Mouse (Mus musculus): ENCODE results near the gene Tnfaip3.
A peak's percentile ranks its signal among the peaks of the same experiment; 100 is the strongest.

The Tnfaip3 gene

GRCm38 (mm10) chr10:19015257-19015862 is at the start of gene Tnfaip3:
Tnfaip3 (minus strand) TSS chr10:19015657.
- peak; percentile 88 for DNase-seq (ENCODE audit: low spot score)

DNA sequence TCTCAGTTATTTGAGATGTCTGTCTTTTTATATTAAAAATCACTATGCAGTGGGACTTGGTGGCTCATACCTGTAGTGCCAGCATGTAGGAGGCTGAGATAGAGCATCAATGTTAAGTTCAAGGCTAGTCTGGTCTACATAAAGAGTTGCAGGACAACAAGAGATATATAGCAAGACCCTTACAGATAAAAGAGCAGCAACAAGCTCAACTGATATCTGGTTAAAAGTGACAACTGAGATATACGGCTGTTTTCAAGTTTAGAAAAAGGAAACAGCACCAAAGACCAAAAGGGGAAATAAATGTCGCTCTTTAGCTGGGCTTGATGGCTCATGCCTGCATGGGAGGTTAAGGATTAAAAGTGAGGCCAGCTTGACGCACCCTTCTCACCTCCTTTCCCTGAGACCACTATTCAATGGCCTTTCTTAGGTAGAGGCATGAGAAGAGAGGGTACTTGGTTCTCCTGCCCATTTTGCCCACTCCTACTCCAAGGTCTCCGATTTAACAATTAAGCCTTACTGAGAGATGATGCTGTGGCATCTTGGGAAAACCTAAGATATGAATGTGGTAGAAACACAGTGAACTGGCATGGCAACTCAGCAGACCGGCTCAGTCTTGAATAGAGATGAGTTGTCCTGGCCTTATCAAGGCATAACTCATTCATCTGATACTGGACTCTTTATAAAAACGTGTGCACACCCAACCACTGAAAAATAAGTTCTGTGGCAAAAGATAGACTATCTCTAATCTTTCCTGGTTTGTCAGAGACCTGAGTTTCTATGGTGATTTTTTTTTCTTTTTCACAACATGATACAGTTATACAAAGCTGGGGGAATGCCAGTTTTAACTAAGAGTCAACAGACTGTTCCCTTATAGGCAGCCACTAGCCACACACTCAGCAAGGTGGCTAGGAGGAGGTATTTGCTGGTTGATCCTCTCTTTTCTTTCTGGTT is 49.5 kb upstream of the Tnfaip3 start:
- no peak for DNase-seq (ENCODE audit: low spot score)

GRCm38 (mm10) chr10:19063670-19064069 is 48.2 kb upstream of the Tnfaip3 start:
- DNase-seq (ENCODE audit: low spot score) = no peak

DNA sequence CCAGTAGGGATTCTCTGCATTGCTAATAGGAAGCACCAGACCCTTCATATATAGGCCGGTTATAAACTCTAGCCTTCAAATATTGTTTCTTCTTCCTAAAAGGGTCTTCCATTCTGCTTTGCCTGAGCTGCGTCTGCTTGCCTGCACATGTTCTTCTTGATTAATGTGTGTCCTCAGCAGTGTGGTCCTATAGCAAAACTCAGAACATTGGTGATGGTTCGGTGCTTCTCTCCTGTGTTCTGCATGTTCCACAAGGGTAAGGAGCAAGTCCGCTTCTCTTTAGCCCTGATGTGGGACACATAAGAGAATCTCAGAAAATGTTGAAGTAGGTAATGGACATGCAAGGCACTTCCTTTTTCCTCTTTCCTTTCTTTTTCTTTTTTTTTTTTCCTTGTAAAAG is 47.8 kb upstream of the Tnfaip3 start:
- DNase-seq (ENCODE audit: low spot score) = no peak

DNA sequence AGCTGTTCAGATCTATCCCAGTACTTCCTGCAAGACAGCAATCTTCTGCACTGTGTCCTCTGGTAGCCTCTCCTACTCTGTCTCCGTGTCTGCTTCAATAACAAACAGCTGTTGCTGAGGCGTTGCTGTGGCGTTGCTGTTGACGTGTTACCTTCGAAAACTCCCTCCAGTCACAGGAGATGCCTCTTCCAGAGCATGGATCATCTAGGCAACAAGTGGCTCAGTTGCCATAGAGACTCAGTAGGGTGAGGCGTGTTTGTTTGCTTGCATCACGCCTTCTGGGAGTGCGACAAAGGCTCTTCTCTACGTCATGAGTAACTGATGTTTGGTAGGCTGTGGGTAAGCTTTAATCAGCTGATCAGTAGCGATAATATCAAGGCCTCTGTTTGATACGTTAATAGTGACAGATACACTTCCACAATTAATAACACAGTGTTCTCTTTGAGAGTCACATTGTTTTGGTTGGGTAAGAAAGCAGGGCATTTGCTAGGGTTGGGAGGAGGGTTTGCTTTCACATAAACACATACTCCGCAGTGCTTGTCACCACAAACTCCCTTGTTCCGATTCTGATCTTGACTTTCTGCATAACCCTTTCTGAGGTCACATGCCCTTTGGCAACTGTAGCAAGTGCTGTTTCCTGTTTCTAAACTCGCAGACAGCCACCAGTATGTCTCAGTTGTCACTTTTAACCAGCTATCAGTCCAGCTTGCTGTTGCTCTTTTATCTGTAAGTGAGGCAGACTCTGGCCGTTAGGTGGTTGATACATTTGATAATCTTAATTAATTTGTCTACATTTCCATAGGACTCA is 46.8 kb upstream of the Tnfaip3 start:
- DNase-seq (ENCODE audit: low spot score) = no peak

- no peak for DNase-seq (ENCODE audit: low spot score)
These were observed 45.7 kb upstream of the Tnfaip3 start for GRCm38 (mm10) chr10:19061201-19061600.

DNA sequence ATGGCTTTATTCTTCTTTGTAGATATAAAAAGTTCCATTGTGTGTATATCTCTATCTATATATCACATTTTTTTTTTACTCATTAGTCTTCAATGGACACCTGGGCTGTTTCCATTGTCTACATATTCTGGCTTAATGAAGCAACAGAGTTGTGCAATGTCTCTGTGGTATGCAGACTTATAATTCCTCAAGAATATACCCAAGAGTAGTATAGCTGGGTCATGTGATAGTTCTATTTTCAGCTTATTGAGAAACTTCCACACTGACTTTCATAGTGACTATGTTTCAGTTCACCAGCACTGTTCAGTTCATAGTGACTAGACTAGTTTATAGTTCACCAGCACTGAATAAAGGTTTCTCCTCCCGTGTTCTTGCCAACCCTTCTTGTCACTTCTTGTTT is 38.1 kb upstream of the Tnfaip3 start:
- no peak for DNase-seq (ENCODE audit: low spot score)

DNA sequence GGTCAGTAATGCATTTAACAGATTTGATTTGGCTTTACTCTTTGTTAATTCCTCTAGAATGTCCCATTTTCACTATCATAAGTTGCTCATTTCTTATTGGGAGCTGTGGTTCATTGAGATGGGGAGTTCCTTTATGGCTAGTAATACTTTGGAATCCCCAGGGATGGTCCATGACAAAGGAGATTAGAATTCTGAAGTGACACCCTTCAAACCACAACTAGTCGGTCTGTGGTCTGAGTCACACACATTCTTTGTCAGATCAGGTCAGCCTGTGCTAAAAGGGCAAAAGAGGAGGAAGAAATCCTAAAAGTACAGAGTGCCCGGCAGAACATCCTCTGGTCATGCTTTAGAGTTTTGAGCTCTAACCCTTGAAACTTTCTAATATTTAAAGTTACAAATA is 30.5 kb upstream of the Tnfaip3 start:
- DNase-seq (ENCODE audit: low spot score) = no peak

DNA sequence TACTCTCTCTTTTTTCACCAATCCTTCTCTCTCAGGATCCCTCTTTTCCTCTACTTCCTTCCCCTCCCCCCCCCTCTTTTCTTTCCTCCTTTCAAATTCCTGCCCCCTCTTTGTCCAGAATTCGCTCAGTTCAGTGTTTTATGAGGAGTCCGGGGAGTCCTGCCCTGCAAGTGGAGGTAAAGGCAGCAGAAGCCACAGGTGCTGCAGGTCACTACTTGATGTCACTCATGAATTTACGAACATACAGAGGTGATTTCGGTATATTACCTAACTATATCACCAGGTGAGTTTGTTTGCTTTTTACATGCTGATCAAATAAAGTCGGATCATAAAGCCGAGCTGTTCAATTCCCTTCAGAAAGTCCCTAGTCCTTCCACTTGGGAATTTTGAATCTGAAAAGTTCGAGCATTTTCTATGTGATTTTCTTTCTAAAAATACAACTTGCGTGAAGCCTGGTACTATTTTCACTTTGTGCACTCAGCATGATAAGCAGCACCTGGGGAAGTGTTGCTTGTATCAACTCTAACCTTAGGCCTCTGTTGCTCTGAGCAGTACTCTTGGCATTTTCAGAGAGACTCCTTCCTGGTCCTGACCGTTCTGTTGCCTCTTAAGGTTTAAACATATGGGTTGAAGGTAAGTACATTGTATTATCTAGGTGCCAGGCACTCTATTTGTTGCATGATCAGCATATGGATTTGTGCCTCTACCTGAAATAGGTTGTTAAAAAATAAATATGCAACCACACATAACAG is 29.5 kb upstream of the Tnfaip3 start:
- DNase-seq (ENCODE audit: low spot score) = no peak

DNA sequence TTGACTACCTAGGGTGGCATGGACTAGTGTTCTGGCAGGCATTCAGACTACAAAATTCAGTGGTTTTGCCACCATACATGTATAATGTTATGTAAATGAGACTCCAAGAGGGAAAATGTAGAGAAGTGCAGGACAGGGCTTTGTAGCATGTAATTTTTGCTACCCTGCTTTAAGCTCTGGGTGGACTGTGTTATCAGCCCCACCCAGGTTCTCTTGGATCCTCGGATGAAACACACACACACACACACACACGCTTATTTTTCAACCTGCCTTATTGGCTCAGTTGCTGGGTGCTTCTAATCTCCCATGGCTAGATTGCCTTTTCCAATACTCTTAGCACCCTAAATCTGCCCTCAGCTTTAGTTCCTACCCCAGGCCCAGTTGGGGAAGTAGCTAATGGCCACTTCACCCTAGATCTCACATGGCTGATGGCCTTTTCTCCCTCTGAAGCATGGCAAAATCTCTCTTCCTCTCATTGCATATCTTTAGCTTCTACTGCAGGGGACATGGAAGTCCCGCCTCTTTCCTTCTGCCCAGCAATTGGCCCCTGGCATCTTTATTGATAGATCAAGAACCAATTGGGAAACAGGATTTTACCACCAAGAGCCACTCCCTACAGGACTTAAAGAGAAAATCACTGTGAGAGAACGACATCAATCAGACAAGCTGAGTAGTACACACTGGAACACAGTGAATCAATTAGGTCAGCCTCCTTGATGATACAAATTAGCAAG is 28.2 kb upstream of the Tnfaip3 start:
- DNase-seq (ENCODE audit: low spot score) = no peak

- no peak for DNase-seq (ENCODE audit: low spot score)
These were observed 24.7 kb upstream of the Tnfaip3 start for GRCm38 (mm10) chr10:19040147-19040546.

DNA sequence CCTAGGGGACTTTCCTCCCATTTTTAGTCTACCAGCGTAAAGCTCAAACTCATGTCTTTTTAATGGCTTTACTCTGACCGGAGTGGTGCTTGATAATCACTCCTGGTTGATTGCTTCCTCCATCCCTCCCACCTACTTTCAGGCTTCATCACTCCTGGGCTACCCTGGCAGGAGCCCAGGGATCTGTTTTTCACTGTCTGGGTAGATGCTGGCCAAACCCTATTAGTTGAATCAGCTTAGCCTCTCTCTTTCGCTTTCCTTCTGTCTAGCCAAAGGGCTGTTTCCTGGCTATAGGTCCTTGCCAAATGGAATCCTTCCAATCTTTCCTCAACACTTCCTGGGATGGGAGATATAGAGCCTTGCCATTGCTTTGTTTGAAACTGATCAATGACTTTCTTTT is 19.3 kb upstream of the Tnfaip3 start:
- no peak for DNase-seq (ENCODE audit: low spot score)

- DNase-seq (ENCODE audit: low spot score) = no peak
These were observed 18.2 kb upstream of the Tnfaip3 start for GRCm38 (mm10) chr10:19033696-19034095.

DNA sequence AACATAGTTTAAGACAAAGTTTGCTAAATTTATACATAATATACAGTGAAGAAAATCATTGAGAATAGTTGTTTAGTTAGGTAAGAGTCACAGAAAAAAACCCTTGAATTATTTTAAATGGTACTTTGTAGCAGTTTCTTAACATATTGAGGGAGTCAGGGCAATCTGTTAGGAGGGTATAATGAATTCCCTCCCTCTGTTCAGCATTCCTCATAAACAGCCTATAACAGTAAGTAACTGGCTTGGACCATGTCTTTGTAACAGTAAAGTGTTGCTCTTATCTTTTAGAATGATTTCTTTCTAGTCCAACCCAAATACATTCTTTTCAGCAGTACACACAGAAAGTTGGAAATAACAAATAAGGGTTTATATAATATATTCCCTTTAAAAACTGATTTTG is 16.4 kb upstream of the Tnfaip3 start:
- no peak for DNase-seq (ENCODE audit: low spot score)

GRCm38 (mm10) chr10:19030628-19031027 is 15.2 kb upstream of the Tnfaip3 start:
- no peak for DNase-seq (ENCODE audit: low spot score)

- DNase-seq (ENCODE audit: low spot score) = no peak
These were observed 11.3 kb upstream of the Tnfaip3 start for GRCm38 (mm10) chr10:19026710-19027109.

GRCm38 (mm10) chr10:19024353-19024752 is 8.9 kb upstream of the Tnfaip3 start:
- no peak for DNase-seq (ENCODE audit: low spot score)

GRCm38 (mm10) chr10:19023622-19024326 is 8.3 kb upstream of the Tnfaip3 start:
- no peak for DNase-seq (ENCODE audit: low spot score)

DNA sequence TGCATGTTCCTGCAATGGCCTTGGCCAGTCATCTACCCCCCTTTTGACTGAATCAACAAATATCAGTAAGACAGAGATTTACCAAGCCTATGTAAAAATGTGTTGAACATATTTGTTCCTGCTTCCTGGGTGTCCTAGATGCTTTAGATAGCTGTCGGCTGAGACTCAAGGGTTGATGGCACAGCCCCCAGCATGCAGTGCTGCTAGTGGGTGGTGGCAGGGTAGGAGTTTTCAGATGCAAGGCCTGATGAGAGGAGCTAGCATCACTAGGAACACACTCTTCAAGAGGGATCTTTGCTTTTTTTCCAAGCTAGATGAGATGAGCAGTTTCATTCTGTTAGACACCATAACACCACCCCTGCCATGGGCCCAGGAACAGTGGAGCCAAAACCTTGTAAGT is 6.8 kb upstream of the Tnfaip3 start:
- no peak for DNase-seq (ENCODE audit: low spot score)

- DNase-seq (ENCODE audit: low spot score) = no peak
These were observed 1.5 kb upstream of the Tnfaip3 start for GRCm38 (mm10) chr10:19016823-19017471.

All from MN1 (cell line).